Mouse (Mus musculus) adrenal gland, adult (tissue): ENCODE measurements around the gene Ppp1r3d.
A peak's percentile ranks its signal among the peaks of the same experiment; 100 is the strongest.

ENCODE experiments used
- DNase-seq, 2 experiments: peaks; one replicate each; pipeline ENCODE4 v3.0.0; 2022 to 2023; ENCODE audit warnings: low spot score in 1 of 2; ENCODE audit not compliant: inconsistent age in 2 of 2

The Ppp1r3d gene

GRCm38 (mm10) chr2:178414261-178415149, at the start of gene Ppp1r3d, which contains the start of gene Fam217b:
Ppp1r3d (minus strand) TSS chr2:178414472.
Fam217b (plus strand) TSS chr2:178414524.
- DNase-seq, result peak; percentile 51 to 81

- DNase-seq, result no peak
These were observed 46.1 kb upstream of the Ppp1r3d start for GRCm38 (mm10) chr2:178460353-178460752.

- no peak for DNase-seq
These were observed 43.1 kb upstream of the Ppp1r3d start for GRCm38 (mm10) chr2:178457414-178457813.

GRCm38 (mm10) chr2:178454664-178455516, 40.6 kb upstream of the Ppp1r3d start:
- DNase-seq, result peak in 1 of 2 experiments; percentile 29

- DNase-seq, result no peak
These were observed 36.7 kb upstream of the Ppp1r3d start for GRCm38 (mm10) chr2:178450961-178451360.

- no peak for DNase-seq
These were observed 36.0 kb upstream of the Ppp1r3d start for GRCm38 (mm10) chr2:178450236-178450635.

GRCm38 (mm10) chr2:178449386-178449785, 35.1 kb upstream of the Ppp1r3d start:
- DNase-seq, result no peak

GRCm38 (mm10) chr2:178437311-178437710, 23.0 kb upstream of the Ppp1r3d start:
- no peak for DNase-seq

GRCm38 (mm10) chr2:178433903-178434302, 19.6 kb upstream of the Ppp1r3d start:
- DNase-seq, result no peak

GRCm38 (mm10) chr2:178433495-178433894, 19.2 kb upstream of the Ppp1r3d start:
- no peak for DNase-seq

GRCm38 (mm10) chr2:178430231-178430630, 16.0 kb upstream of the Ppp1r3d start, which contains the start of gene Cdh26:
Cdh26 (plus strand) TSS chr2:178430531.
- DNase-seq, result no peak

- no peak for DNase-seq
These were observed 15.2 kb upstream of the Ppp1r3d start for GRCm38 (mm10) chr2:178429426-178429825.

GRCm38 (mm10) chr2:178428676-178429075, 14.4 kb upstream of the Ppp1r3d start:
- DNase-seq, result no peak

- no peak for DNase-seq
These were observed 13.9 kb upstream of the Ppp1r3d start for GRCm38 (mm10) chr2:178428183-178428582.

GRCm38 (mm10) chr2:178427181-178427580, 12.9 kb upstream of the Ppp1r3d start:
- no peak for DNase-seq

GRCm38 (mm10) chr2:178426229-178426628, 12.0 kb upstream of the Ppp1r3d start:
- DNase-seq, result no peak

- no peak for DNase-seq
These were observed 9.0 kb upstream of the Ppp1r3d start for GRCm38 (mm10) chr2:178423223-178423622.

- DNase-seq, result no peak
These were observed 7.9 kb upstream of the Ppp1r3d start for GRCm38 (mm10) chr2:178422186-178422585.

- no peak for DNase-seq
These were observed 7.3 kb upstream of the Ppp1r3d start for GRCm38 (mm10) chr2:178421603-178422002.

GRCm38 (mm10) chr2:178420576-178420975, 6.3 kb upstream of the Ppp1r3d start:
- DNase-seq, result no peak

GRCm38 (mm10) chr2:178416970-178417369, 2.7 kb upstream of the Ppp1r3d start:
- DNase-seq, result no peak

- DNase-seq, result no peak
These were observed 2.2 kb upstream of the Ppp1r3d start for GRCm38 (mm10) chr2:178416427-178416826.
